Mouse (Mus musculus) v-Abl transformed pro-B cells (cell line): ENCODE measurements at regions not wholly inside any gene's neighbourhood (a gene's known extent, or its start where the extent isn't known, plus 50 kb on each side); places are given as distances from the start of the nearest gene placed in this dataset.
"Not testable (repeated sequence)": the region's sequence is repeated elsewhere in the genome, so short reads cannot be mapped to it uniquely, and the experiment has no call there.

Experiments
- in situ Hi-C, 2 experiments: fragments of 400-800 bp; cut with MboI; formaldehyde crosslinking; loops; one replicate each; pipeline ENCODE4 v1.15.1; 2025; ENCODE audit not compliant: unreplicated experiment in 2 of 2

DNA sequence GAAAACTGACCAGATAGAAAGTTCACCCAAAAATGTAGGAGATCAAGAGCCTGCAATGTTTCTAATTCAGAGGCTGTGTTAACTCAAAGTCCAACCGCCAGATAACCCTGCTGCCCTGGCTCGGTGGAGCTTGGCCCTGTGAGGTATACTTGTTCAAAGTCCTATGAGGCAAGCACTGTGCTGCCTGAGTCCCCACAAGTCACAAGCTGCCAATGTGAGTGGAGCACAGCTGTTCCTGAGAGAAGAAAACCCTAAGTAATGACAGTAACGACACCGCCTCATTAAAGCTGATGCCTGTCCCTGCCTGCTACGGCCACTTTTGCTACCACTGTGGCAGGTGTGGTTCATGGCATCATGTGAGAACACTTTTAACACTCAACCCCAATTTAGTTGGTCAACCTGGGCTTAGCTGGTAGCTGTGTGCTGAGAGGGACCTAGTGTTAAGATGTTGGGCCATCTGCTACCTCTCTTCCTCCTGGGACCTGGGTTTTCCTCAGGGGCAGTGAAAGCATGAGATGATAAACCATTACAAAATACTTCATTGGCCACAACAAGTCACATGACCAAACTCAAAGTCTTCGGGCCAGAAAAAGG lies 178.2 kb upstream of the Afdn start:
- in situ Hi-C loops, result no loop called here

DNA sequence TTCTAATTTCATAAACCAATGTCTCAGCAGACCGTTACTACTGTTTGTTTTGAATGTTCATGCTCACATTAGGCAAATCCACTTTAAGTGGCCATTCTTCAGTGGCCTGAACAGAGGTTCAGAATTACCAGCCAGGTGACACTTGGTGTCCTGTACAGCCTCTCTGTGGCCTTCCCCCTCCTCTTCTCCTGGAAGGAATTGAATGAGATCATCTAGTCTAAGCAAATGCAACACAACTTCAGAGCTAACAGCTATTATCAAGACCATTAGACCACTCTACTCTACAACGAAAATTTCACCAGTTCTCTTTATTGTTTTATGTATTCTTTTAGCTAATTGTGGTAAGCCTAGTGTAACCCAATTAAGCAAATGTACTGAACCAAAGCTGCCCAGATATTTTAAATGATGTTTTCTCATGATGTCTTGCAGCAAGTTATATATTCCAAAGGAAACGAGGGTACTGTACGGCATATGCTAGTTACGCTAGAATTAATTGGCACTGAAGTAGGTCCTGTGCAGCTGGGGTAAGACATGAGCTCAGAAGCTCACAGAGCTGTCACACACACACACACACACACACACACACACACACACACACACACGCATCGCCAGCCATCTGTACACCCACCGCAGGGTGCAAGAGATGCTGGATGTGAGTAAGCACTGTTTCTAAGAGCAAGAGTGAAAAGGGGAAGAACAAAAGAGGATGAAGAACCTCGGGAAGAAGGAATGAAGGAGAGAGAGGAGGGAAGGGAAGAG lies 176.7 kb upstream of the Afdn start:
- in situ Hi-C loops, result no loop called here

GRCm38 (mm10) chr17:13584394-13584793 lies 175.9 kb upstream of the Afdn start:
- in situ Hi-C loops, result no loop called here

DNA sequence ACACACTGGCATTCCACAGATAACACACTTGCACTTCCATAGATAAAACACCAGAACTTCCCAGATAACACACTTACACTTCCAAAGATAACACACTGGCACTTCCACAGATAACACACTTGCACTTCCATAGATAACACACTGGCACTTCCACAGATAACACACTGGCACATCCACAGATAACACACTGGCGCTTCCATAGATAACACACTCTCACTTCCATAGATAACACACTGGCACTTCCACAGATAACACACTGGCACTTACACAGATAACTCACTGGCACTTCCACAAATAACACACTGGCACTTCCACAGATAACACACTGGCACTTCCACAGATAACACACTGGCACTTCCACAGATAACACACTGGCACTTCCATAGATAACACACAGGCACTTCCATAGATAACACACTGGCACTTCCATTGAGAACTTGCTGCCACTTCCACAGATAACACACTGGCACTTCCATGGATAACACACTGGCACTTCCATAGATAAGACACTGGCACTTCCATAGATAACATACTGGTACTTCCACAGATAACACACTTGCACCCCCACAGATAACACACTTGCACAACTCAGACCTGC lies 170.0 kb upstream of the Afdn start:
- in situ Hi-C loops, result not testable (repeated sequence)
